Mouse (Mus musculus) limb, embryonic 12.5 days (tissue): ENCODE results near the gene Mst1. TPM values are rescaled to one million over a fixed set of nuclear protein-coding genes. Genes with fewer than 3 reads are reported as not detected.

Source experiments
- ATAC-seq: fragments of 200-750 bp; cut with Nextera tagmentation; 2 replicates; pipeline ENCODE4 v1.8.0; 2017; ENCODE audit warnings: low read depth, moderate TSS enrichment; ENCODE audit not compliant: insufficient number of reproducible peaks, insufficient read depth, low FRiP score, low TSS enrichment
- H3K27ac ChIP-seq: fragments of 300-500 bp; sonication (generic); 2 replicates; pipeline ENCODE4 v1.5.1; 2016; ENCODE audit warnings: mild to moderate bottlenecking, moderate library complexity
- H3K27me3 ChIP-seq: fragments of 300-500 bp; sonication (generic); 2 replicates; pipeline ENCODE4 v1.6.1; 2016; ENCODE audit warnings: mild to moderate bottlenecking, moderate library complexity
- H3K36me3 ChIP-seq: fragments of 300-500 bp; sonication (generic); 2 replicates; pipeline ENCODE4 v1.6.1; 2016; ENCODE audit warnings: mild to moderate bottlenecking, moderate library complexity
- H3K4me1 ChIP-seq: fragments of 300-500 bp; sonication (generic); replicated peaks from 2 replicates; pipeline ENCODE4 v1.6.1; 2016
- H3K4me2 ChIP-seq: fragments of 300-500 bp; sonication (generic); 2 replicates; pipeline ENCODE4 v1.6.1; 2016; ENCODE audit warnings: mild to moderate bottlenecking, moderate library complexity
- H3K4me3 ChIP-seq: fragments of 300-500 bp; sonication (generic); replicated peaks from 2 replicates; pipeline ENCODE4 v1.5.1; 2016; ENCODE audit warnings: mild to moderate bottlenecking
- H3K9ac ChIP-seq: fragments of 300-500 bp; sonication (generic); replicated peaks from 2 replicates; pipeline ENCODE4 v1.6.1; 2016; ENCODE audit warnings: mild to moderate bottlenecking, moderate library complexity
- H3K9me3 ChIP-seq: fragments of 300-500 bp; sonication (generic); 2 replicates; pipeline ENCODE4 v1.6.1; 2016; ENCODE audit warnings: mild to moderate bottlenecking, moderate library complexity
- WGBS: fragments of 180-500 bp; shearing (Covaris S2); methylation state at CpG from one replicate; pipeline ENCODE4 v1.1.7; 2016; 5-methylcytosine and 5-hydroxymethylcytosine counted together
- polyA plus RNA-seq: library from polyadenylated mRNA; unstranded; fragments of >200 nt; fragmentation: Nextera tagmentation; extraction: Ambion mirVana; gene quantifications from 2 replicates; pipeline ENCODE4 v1.2.1, GENCODE M21; 2016

Mst1 gene
- 0.18 and 0.51 TPM in 2 replicates for polyA plus RNA-seq

DNA sequence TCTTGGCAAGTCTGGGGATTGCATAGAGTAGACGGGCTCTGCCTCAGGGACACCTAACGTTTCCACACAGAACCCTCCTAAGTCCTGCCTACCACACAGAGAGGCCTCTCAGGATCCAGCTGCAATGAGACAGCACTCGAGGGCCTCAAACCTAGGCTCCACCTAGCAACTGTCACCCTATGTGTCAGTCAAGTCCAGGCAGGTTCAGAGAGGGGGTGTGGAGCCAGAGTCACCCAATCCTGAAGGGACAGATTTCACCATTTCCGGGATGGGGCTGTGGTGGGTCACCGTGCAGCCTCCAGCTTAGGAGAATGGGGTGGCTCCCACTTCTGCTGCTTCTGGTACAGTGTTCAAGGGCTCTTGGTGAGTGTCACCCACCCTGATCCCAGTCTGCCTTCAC, at the start of gene Mst1:
Gene Mst1, plus strand, starts transcription at position 269 of the 400 bp plus-strand sequence.
- no peaks in the 10 kb centered on the region for H3K9me3 ChIP-seq
- H3K4me2 ChIP-seq, result peak within 1 kb of the TSS; percentile 87
- H3K4me1 ChIP-seq, result peaks cover 21% of the 10 kb centered on the region
- peaks cover 22% of the 10 kb centered on the region for H3K36me3 ChIP-seq
- WGBS, result 70% methylated on average over 5 of the region's 5 CpGs
- H3K9ac ChIP-seq, result peak within 1 kb of the TSS; percentile 94
- no peak for ATAC-seq
- peak within 1 kb of the TSS; percentile 29; the same call in 1 of the 2 replicates for H3K27ac ChIP-seq
- peaks cover 51% of the 10 kb centered on the region for H3K27me3 ChIP-seq
- peak within 1 kb of the TSS; percentile 89 for H3K4me3 ChIP-seq

DNA sequence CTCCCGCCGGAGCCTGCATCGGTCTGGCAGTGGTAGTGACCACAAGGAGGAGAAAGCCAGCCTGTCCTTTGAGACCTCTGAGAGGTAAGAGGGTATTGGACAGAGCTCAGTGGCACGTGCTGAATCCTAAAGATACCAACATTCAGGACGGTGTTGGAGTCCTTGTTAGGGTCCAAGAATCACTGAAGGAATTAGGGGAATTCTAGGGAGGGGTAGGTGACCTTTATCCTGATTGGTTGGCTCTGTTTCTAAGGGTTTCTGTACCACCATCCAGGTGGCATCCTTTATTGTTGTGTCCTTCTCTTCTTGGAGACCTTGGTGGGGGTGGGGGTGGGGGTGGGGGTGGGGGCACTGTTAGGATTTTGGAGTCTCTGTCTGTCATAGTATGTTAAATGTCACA, 48.1 kb upstream of the Mst1 start:
- peaks cover 84% of the 10 kb centered on the region for H3K36me3 ChIP-seq
- H3K9ac ChIP-seq, result no peak overlapping the region
- H3K4me1 ChIP-seq, result no peaks in the 10 kb centered on the region
- ATAC-seq, result no peak
- no peak overlapping the region for H3K27ac ChIP-seq
- no peaks in the 10 kb centered on the region for H3K27me3 ChIP-seq
- no peak overlapping the region for H3K4me3 ChIP-seq
- H3K9me3 ChIP-seq, result peaks cover 5% of the 10 kb centered on the region; the same call in 1 of the 2 replicates
- 92% methylated on average over 5 of the region's 5 CpGs for WGBS
- H3K4me2 ChIP-seq, result no peak overlapping the region

DNA sequence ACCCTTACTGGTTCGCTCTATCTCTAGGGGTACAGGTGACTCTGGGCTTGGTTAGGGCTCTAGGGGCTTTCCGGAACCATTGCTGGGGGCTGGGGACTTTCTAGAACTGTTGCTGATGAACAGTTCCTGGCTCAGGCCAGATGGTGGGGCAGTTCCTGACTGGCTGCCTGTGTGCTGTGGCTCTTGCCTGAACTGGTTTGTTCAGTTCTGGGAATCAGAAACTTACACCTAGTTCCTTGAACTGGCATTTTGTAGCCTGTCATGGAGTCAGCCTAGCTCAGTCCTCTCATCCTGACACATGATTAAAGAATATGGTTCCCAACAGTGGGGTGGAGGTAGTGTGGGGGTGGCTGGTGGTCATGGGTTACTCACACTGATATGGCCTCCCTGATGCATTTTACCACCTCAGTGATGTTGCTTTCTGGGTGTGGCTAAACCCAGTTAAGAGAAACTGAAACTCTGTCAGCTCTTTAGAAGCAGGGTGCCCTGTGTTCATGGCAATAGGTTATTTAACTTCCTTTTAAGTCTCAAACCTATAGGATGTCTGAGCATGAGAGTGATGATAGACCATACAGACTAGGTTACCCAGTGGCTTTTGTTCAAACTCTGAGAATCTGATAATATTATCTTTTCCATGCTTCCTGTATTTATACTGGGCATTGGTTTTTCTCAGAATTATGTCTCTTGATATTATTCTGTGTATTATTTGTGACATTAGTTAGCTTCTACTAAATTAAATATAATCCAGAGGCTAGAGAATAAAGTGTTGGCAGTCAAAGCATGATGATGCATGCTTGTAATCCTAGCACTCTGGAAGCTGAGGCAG, 44.7 kb upstream of the Mst1 start:
- no peaks in the 10 kb centered on the region for H3K27me3 ChIP-seq
- H3K4me1 ChIP-seq, result no peaks in the 10 kb centered on the region
- H3K27ac ChIP-seq, result no peak overlapping the region
- H3K4me2 ChIP-seq, result no peak overlapping the region
- H3K9ac ChIP-seq, result no peak overlapping the region
- H3K4me3 ChIP-seq, result no peak overlapping the region
- ATAC-seq, result no peak
- 95% methylated on average over 2 of the region's 2 CpGs for WGBS
- peaks cover 83% of the 10 kb centered on the region for H3K36me3 ChIP-seq
- H3K9me3 ChIP-seq, result no peaks in the 10 kb centered on the region

DNA sequence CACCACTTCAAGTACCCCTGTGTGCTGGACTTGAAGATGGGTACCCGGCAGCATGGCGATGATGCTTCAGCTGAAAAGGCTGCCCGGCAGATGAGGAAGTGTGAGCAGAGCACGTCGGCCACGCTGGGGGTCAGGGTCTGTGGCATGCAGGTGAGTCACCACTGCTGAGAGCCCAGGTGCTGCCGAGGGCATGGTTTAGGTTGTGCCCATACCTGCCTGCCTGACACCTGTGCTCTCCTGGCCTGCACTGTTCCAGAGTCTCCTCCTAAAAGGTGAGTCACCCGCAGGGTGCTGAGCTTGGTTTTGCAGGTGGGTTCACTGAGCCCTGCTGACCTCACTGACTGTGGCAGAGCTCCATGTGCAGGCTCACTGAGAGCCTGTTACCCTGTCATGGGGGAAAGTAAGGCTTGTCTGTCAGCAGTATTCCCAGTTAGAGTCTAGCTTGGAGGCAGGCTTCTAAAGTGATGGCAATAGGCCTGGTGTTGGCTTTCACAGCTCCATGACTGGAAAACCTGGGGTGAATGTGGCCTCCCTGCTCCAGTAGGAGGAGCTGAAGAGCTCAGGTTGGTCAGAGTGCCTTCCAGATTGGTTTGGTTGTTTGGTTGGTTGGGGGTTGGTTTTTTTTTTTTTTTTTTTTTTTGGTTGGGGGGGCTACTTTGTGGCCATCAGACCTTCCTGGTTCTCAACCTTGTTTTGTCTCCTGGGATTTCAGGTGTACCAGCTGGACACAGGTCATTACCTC, 35.3 kb upstream of the Mst1 start:
- H3K4me3 ChIP-seq, result no peak overlapping the region
- no peaks in the 10 kb centered on the region for H3K9me3 ChIP-seq
- H3K9ac ChIP-seq, result no peak overlapping the region
- H3K27me3 ChIP-seq, result no peaks in the 10 kb centered on the region
- H3K4me2 ChIP-seq, result no peak overlapping the region
- no peak overlapping the region for H3K27ac ChIP-seq
- WGBS, result 95% methylated on average over 8 of the region's 8 CpGs
- peaks cover 18% of the 10 kb centered on the region for H3K4me1 ChIP-seq
- ATAC-seq, result no peak
- H3K36me3 ChIP-seq, result peaks cover 67% of the 10 kb centered on the region

DNA sequence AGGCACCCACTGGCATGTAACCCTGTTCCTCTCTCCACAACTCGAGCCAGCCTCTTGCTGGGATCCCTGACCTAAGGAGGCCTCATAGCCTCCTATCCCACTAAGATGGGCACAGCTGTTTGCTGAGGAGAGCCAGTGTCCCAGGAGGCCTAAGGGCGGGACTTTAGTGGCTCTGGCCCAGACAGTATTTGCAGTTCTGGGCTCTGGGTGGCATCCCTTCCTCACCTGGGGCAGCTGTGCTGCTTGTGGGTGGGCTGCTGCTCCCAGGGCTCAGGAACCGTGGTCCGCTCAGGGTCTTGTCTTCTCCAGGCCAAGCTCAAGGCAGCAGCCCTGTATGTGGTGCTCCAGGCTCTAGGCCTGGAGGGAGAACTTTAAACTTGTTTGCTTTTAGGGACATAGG, 33.7 kb upstream of the Mst1 start:
- H3K27ac ChIP-seq, result no peak overlapping the region
- no peak overlapping the region for H3K9ac ChIP-seq
- H3K27me3 ChIP-seq, result no peaks in the 10 kb centered on the region
- no peak overlapping the region for H3K4me3 ChIP-seq
- ATAC-seq, result no peak
- H3K36me3 ChIP-seq, result peaks cover 69% of the 10 kb centered on the region
- 84% methylated on average over 4 of the region's 4 CpGs for WGBS
- no peaks in the 10 kb centered on the region for H3K9me3 ChIP-seq
- peaks cover 20% of the 10 kb centered on the region for H3K4me1 ChIP-seq
- no peak overlapping the region for H3K4me2 ChIP-seq

DNA sequence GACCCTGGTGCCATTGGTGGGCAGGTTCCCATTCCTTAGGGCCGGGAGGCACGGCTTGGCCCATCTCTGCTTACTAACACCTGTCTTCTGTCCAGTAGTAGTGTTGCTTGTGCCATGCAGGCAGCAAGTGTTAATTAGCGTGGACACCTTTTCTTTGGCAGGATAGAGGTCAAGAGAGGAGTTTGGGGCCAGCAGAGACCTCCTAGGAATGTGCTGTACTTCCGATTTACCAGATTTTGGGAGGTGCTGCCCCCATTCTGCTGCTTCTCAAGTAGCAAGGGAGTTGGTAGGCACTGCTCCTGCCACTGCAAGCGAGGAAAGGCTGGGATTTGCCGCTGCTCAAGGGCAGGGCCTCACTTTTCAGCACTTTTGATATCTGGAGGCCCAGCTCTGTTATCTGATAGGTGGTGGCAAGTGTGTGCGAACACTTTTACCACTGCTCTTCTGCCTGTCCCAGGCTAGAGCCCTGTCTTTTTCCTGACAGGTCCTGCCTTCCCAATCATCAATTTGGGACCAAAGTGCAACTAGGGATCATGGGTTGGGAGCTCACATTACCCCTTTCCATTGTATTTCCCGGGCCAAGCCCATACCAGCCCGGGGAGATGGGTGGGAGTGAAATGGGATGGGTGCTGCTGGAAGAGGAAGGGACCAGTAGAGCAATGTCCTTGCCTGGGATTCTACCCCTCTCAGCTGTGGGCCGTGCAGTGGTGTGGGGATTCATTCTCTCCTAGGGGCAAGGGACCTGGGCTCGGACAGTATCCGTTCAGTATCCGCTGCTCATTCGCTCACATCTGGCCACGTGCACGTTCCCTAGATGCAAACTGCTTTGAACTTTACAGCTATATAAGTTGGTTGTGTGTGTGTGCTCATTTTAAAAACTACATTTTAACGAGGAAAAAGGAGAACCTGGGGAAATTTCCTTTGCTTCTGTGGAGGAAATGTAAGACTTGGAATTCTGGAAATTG, 32.4 kb upstream of the Mst1 start:
- Histone ChIP-seq H3K27me3 (no peaks in the 10 kb centered on the region), H3K4me1 (peaks cover 20% of the 10 kb centered on the region), H3K36me3 (peaks cover 63% of the 10 kb centered on the region), H3K27ac (peak overlapping the region; percentile 78), H3K9me3 (no peaks in the 10 kb centered on the region), H3K4me2 (peak overlapping the region; percentile 93), H3K4me3 (peak overlapping the region; percentile 74), H3K9ac (peak overlapping the region; percentile 44; the same call in 1 of the 2 replicates)
- no peak for ATAC-seq
- 46% methylated on average over 17 of the region's 17 CpGs for WGBS

DNA sequence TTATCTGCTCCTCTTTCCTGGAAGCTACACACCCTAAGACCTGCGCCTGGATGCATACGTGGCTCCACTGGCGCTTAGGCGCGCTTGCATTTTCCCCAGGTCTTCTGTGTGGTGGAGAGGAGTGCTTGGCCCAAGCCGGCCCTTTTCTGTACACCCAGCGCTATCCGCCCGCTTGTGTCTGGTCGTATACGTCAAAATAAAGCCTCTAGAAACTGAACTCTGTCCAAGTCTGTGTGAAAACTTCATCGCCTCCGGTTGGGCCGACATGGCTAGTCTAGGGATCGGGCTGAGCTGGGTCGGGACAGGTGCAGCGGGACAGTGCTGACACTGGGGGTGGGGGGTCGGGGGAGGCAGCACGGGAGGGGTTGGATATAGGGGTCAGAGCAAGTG, 31.7 kb upstream of the Mst1 start:
- ATAC-seq, result peak; percentile 57
- Histone ChIP-seq H3K9me3 (no peaks in the 10 kb centered on the region), H3K27ac (peak overlapping the region; percentile 78), H3K4me3 (peak overlapping the region; percentile 74), H3K9ac (peak overlapping the region; percentile 44; the same call in 1 of the 2 replicates), H3K36me3 (peaks cover 61% of the 10 kb centered on the region), H3K4me1 (peaks cover 26% of the 10 kb centered on the region), H3K4me2 (peak overlapping the region; percentile 93), H3K27me3 (no peaks in the 10 kb centered on the region)
- WGBS, result 3% methylated on average over 19 of the region's 19 CpGs

DNA sequence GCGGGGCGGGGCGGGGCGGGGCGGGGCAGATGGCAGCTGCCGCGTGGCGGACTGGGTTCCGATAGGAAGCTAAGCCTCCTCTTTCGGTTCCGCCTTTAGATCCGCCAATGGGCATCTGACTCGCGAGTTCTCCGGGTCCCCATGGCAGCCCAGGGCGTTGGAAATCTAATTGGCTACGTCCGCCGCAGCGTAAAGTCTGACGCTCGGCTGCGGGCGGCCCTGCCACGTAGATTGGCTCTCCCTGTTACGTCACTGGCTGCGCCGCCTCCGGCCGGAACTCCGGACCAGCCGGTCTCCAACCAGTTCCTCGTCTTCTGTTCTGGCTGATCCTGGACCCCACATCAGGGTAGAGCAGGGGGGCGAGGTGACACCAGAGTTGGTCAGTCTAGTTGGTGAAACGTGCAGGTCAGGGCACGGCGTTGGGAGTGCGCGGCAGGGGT, 31.2 kb upstream of the Mst1 start, which contains the start of gene Gmppb:
Gene Gmppb, plus strand, starts transcription at position 227 of the 440 bp plus-strand sequence.
- Histone ChIP-seq H3K9me3 (no peaks in the 10 kb centered on the region), H3K4me1 (peaks cover 26% of the 10 kb centered on the region), H3K4me2 (peak within 1 kb of the TSS; percentile 93), H3K36me3 (peaks cover 64% of the 10 kb centered on the region), H3K9ac (peak within 1 kb of the TSS; percentile 69), H3K27ac (peak within 1 kb of the TSS; percentile 78), H3K27me3 (no peaks in the 10 kb centered on the region), H3K4me3 (peak within 1 kb of the TSS; percentile 74)
- WGBS, result under 1% methylated on average over 37 of the region's 39 CpGs
- peak; percentile 91 for ATAC-seq

DNA sequence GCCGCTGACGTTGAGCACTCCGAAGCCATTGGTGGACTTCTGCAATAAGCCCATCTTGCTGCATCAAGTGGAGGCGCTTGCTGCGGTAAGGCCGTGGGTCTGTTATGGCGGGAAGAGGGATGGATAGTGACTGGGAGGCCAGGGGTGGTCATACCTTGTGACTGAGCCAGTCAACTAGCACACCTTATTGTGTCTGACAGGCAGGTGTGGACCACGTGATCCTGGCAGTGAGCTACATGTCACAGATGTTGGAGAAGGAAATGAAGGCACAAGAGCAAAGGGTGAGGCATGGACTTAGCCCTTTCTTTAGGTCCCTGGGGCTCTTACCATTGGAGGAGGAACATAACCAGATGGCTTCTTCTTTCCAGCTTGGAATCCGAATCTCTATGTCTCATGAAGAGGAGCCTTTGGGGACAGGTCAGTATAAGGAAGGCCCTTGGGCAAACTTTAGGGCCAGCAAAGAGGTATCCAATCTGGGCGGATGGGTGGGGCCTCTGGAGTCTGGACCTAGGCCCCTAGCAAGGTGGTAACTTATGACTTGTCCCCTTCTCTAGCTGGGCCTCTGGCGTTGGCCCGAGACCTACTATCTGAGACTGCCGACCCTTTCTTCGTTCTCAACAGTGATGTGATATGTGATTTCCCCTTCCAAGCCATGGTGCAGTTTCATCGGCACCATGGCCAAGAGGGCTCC, 30.5 kb upstream of the Mst1 start:
- Histone ChIP-seq H3K36me3 (peaks cover 68% of the 10 kb centered on the region), H3K4me3 (peak overlapping the region; percentile 74), H3K9ac (peak overlapping the region; percentile 69), H3K9me3 (no peaks in the 10 kb centered on the region), H3K4me2 (peak overlapping the region; percentile 93), H3K4me1 (peaks cover 26% of the 10 kb centered on the region), H3K27me3 (no peaks in the 10 kb centered on the region), H3K27ac (peak overlapping the region; percentile 68)
- WGBS, result 41% methylated on average over 15 of the region's 15 CpGs
- ATAC-seq, result no peak
